Mouse (Mus musculus): ENCODE data around the gene Rhoj.

GRCm38 (mm10) chr12:75304132-75304531 lies 4.0 kb upstream of the Rhoj start:
- no peak for TF ChIP-seq GATA1 (IDR thresholded peaks at IDR 0.05; ENCODE audit: low read length)
- TF ChIP-seq TAL1 (IDR thresholded peaks at IDR 0.05; ENCODE audit: low read length) = no peak

Measured in erythroblast, embryonic 14.5 days (primary cell).